Mouse (Mus musculus): ENCODE data around the gene Gm15737. TPM values are rescaled to one million over a fixed set of nuclear protein-coding genes. Genes with fewer than 3 reads are reported as not detected.

The Gm15737 gene
- not detected in 2 replicates for polyA plus RNA-seq (2015; fragmentation: Nextera tagmentation; extraction: Ambion mirVana)

DNA sequence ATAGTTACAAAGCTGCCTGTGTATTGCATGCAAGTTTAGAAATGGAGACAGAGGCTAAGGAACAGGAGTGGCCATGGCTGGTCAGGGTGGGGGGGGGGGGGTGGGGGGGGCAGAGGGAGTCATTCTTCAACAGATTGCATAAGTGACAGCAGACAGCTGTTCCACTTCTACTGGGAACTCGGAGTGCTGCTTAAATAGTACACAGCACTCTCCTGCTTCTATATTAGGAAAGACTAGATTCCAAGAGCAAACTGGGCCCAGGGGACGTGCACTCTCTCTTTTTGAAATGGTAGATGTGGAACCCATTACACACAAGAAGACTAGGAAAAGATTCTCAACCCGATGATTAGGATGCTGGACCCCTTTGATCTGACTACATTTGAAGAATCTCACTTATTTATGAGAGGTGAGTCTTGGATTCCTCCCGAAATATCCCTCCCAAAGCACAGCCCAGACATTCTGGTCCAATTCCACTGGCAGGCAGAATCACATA, at the start of gene Gm15737:
Gene Gm15737 (plus strand): TSS at position 269 of the 493 bp plus-strand sequence.

Other genes starting within 250 kb of the Gm15737 start
- gene Prickle2, start 163.2 kb upstream of the Gm15737 start, polyA plus RNA-seq (2015; fragmentation: Nextera tagmentation; extraction: Ambion mirVana), result 2.5 TPM in 2 replicates
- 1.2 and 1.5 TPM in 2 replicates for gene A730049H05Rik, start 52.9 kb upstream of the Gm15737 start, polyA plus RNA-seq (2015; fragmentation: Nextera tagmentation; extraction: Ambion mirVana)
- gene Adamts9, start 74.1 kb downstream of the Gm15737 start, polyA plus RNA-seq (2015; fragmentation: Nextera tagmentation; extraction: Ambion mirVana), result 4.2 and 5.0 TPM in 2 replicates